In genomic region chr2:179650168-179650567, GRCm38 (mm10) we compare ENCODE assay signal across 29 mouse cellular contexts.
"Had no signal": no experiment of that assay in that cellular context is flagged by ENCODE, and none has a peak within 500 bp of the region (broad histone marks: within the 10 kb centered on the region; RNA-seq: fewer than 3 reads in every experiment).

No protein-coding gene starts in this region.

- H3K27ac ChIP-seq: left cerebral cortex, adult 2 months; limb, embryonic 10.5 days; limb, embryonic 12.5 days; limb, embryonic 13.5 days; limb, embryonic 15.5 days; liver, embryonic 12.5 days; liver, embryonic 13.5 days; liver, embryonic 14.5 days; liver, embryonic 15.5 days; lung, embryonic 15.5 days; macrophage; midbrain, embryonic 12.5 days; midbrain, embryonic 13.5 days; neural tube, embryonic 12.5 days had no signal

- H3K4me2 ChIP-seq: limb, embryonic 12.5 days; limb, embryonic 13.5 days; limb, embryonic 15.5 days; liver, embryonic 11.5 days; liver, embryonic 12.5 days; liver, embryonic 13.5 days; liver, embryonic 15.5 days; lung, embryonic 14.5 days; lung, embryonic 15.5 days; midbrain, embryonic 12.5 days; midbrain, embryonic 13.5 days; neural tube, embryonic 12.5 days had no signal

- H3K27me3 ChIP-seq: limb, embryonic 12.5 days; limb, embryonic 13.5 days; limb, embryonic 15.5 days; liver, embryonic 12.5 days; liver, embryonic 13.5 days; liver, embryonic 15.5 days; lung, embryonic 15.5 days; megakaryocyte, embryonic 14.5 days; midbrain, embryonic 13.5 days had no signal

- ATAC-seq: liver, embryonic 12.5 days; liver, postnatal 0 days; lung, postnatal 0 days; midbrain, embryonic 13.5 days; midbrain, embryonic 16.5 days had no signal

- H3K9me3 ChIP-seq: limb, embryonic 10.5 days; limb, embryonic 12.5 days; limb, embryonic 13.5 days; limb, embryonic 15.5 days; liver, embryonic 12.5 days; liver, embryonic 13.5 days; liver, embryonic 15.5 days; lung, embryonic 15.5 days; midbrain, embryonic 10.5 days; midbrain, embryonic 12.5 days; midbrain, embryonic 13.5 days; neural tube, embryonic 12.5 days had no signal

- H3K4me1 ChIP-seq: limb, embryonic 13.5 days; limb, embryonic 15.5 days; liver, embryonic 12.5 days; liver, embryonic 13.5 days; liver, embryonic 15.5 days; lung, embryonic 15.5 days; neural tube, embryonic 12.5 days had no signal

- H3K4me3 ChIP-seq: left cerebral cortex, adult 2 months; limb, embryonic 10.5 days; limb, embryonic 12.5 days; limb, embryonic 13.5 days; limb, embryonic 15.5 days; liver, embryonic 12.5 days; liver, embryonic 13.5 days; liver, embryonic 15.5 days; lung, embryonic 15.5 days; megakaryocyte, embryonic 14.5 days; midbrain, embryonic 10.5 days; midbrain, embryonic 12.5 days; midbrain, embryonic 13.5 days; myocyte; neural tube, embryonic 12.5 days had no signal

- DNase-seq: liver; liver, embryonic 13.5 days; liver, postnatal 0 days; lung, adult 18-20 months; lung, adult 2 months; lung, postnatal 14 days; lung, postnatal 36 days; lung, postnatal 4 days; midbrain, embryonic 14.5 days had no signal

- H3K36me3 ChIP-seq: limb, embryonic 10.5 days; limb, embryonic 12.5 days; limb, embryonic 13.5 days; limb, embryonic 15.5 days; liver, embryonic 12.5 days; liver, embryonic 13.5 days; liver, embryonic 15.5 days; lung, embryonic 15.5 days; midbrain, embryonic 10.5 days; midbrain, embryonic 12.5 days; midbrain, embryonic 13.5 days; neural tube, embryonic 12.5 days had no signal

- H3K9ac ChIP-seq: limb, embryonic 12.5 days; limb, embryonic 13.5 days; limb, embryonic 15.5 days; liver, embryonic 12.5 days; liver, embryonic 13.5 days; liver, embryonic 14.5 days; liver, embryonic 15.5 days; liver, postnatal 0 days; lung, embryonic 14.5 days; lung, embryonic 15.5 days; midbrain, embryonic 12.5 days; midbrain, embryonic 13.5 days; neural tube, embryonic 12.5 days had no signal
